Mouse (Mus musculus): ENCODE measurements around the gene Ccdc85c. TPM values are rescaled to one million over a fixed set of nuclear protein-coding genes. Genes with fewer than 3 reads are reported as not detected.
A peak's percentile ranks its signal among the peaks of the same experiment; 100 is the strongest.

Gene Ccdc85c
- polyA plus RNA-seq, 1 experiment: 26.1 TPM

DNA sequence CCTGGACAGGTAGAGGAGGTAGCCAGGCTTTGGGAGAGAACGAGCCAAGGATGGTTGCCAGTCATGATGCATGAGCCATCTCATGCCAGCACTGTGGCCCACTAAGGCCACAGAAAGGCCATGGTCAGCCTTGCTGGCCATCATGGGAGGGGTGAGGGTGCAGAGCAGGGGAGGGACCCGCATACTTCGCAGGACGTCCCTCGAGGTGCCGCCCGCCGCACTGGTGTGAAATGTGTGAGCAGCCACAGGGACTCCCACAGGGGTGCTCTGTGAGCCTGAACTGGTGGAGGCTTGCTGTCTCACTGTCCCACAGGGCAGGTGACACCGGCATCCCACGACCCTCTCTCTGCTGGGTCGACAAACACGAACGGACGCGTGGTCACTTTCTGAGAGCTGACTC is 64.6 kb downstream of the Ccdc85c start:
- TF ChIP-seq POLR2A (IDR thresholded peaks at IDR 0.05; ENCODE audit: control insufficient read depth, extremely low read depth, insufficient read depth, low read length, poor library complexity): no peak
- no peak for TF ChIP-seq CTCF (IDR thresholded peaks at IDR 0.05; ENCODE audit: borderline replicate concordance, control insufficient read depth, extremely low read depth, insufficient read depth, low read length, poor library complexity)
- DNase-seq: no peak
- no peaks in the 10 kb centered on the region for H3K27me3 ChIP-seq (ENCODE audit: control insufficient read depth, insufficient read depth, low read length)
- H3K4me3 ChIP-seq (ENCODE audit: control insufficient read depth, insufficient read depth, low read length): no peak overlapping the region
- H3K4me1 ChIP-seq (replicated peaks; ENCODE audit: control insufficient read depth, insufficient read depth, low read length): 0 out of 2 replicates have a peak, but pooled peaks cover 4% of the 10 kb centered on the region
- no peaks in the 10 kb centered on the region for H3K36me3 ChIP-seq (ENCODE audit: control insufficient read depth, insufficient read depth, low read length)
- 98% methylated on average over 15 of the region's 15 CpGs for WGBS
- no peak overlapping the region for H3K27ac ChIP-seq (ENCODE audit: control insufficient read depth, insufficient read depth, low read length)

DNA sequence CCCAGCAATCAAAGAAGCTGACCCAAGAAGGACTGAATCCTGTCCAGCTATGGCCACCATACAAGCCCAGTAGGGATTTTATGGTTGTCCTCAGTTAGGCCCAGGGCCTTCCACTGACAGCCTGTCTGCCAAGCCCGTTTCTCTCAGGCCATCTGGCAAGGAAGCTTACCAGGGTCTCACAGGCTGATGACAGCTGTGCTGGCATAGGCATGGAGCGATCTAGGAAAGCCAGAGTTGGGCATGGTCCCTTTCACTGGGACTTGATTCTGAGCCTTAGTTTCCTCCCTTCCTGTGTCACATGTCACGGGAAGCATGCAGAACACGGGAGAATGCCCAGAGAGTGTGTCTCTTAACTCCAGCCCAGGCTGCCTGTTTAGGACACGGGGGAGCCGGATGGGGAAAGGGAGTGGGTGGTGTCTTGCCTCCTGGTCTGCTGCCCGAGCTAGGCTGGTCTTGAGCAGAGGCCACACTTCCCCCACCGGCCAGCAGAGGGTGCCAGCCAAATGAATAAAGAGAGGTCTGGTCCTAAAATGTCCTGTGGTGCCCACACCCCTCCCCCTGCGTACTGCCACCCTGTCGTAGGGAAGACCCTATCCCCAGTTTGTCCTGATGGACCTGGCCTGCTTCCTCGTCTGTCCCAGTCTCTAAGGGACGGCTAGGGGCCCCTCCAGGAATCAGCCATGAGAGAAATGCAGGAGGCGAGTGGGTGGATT is 66.3 kb downstream of the Ccdc85c start:
- no peak overlapping the region for H3K4me3 ChIP-seq (ENCODE audit: control insufficient read depth, insufficient read depth, low read length)
- H3K36me3 ChIP-seq (ENCODE audit: control insufficient read depth, insufficient read depth, low read length): no peaks in the 10 kb centered on the region
- 0 out of 2 replicates have a peak, but pooled peaks cover 4% of the 10 kb centered on the region for H3K4me1 ChIP-seq (replicated peaks; ENCODE audit: control insufficient read depth, insufficient read depth, low read length)
- H3K27me3 ChIP-seq (ENCODE audit: control insufficient read depth, insufficient read depth, low read length): no peaks in the 10 kb centered on the region
- DNase-seq: peak; percentile 64
- no peak overlapping the region for H3K27ac ChIP-seq (ENCODE audit: control insufficient read depth, insufficient read depth, low read length)
- 43% methylated on average over 13 of the region's 13 CpGs for WGBS
- TF ChIP-seq CTCF (IDR thresholded peaks at IDR 0.05; ENCODE audit: borderline replicate concordance, control insufficient read depth, extremely low read depth, insufficient read depth, low read length, poor library complexity): peak; percentile 82
- no peak for TF ChIP-seq POLR2A (IDR thresholded peaks at IDR 0.05; ENCODE audit: control insufficient read depth, extremely low read depth, insufficient read depth, low read length, poor library complexity)

DNA sequence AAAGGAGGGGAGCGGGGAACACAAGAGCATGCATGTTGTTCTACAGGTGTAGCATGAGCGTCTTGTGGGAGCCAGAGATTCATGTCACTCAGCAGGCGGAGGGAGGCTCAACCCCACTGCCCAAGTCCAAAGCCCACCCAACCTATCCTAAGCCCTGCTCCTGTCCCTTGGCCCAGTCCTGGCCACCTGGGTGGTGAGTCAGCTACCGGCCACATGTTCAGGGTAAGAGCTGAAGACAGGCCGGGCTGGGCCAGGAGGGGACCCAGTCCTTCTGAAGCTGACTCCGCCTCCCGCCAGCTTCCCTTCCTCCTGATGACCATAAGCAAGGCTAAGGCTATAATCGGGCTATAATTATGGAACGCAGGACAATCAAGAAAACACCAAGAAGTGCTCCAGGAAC is 67.0 kb downstream of the Ccdc85c start:
- Histone ChIP-seq H3K4me1 (replicated peaks; ENCODE audit: control insufficient read depth, insufficient read depth, low read length) (0 out of 2 replicates have a peak, but pooled peaks cover 4% of the 10 kb centered on the region), H3K27ac (ENCODE audit: control insufficient read depth, insufficient read depth, low read length) (no peak overlapping the region), H3K4me3 (ENCODE audit: control insufficient read depth, insufficient read depth, low read length) (no peak overlapping the region), H3K27me3 (ENCODE audit: control insufficient read depth, insufficient read depth, low read length) (no peaks in the 10 kb centered on the region), H3K36me3 (ENCODE audit: control insufficient read depth, insufficient read depth, low read length) (no peaks in the 10 kb centered on the region; the same call in 1 of the 2 replicates)
- DNase-seq: no peak
- WGBS: 95% methylated on average over 9 of the region's 9 CpGs
- TF ChIP-seq CTCF (IDR thresholded peaks at IDR 0.05; ENCODE audit: borderline replicate concordance, control insufficient read depth, extremely low read depth, insufficient read depth, low read length, poor library complexity): no peak
- no peak for TF ChIP-seq POLR2A (IDR thresholded peaks at IDR 0.05; ENCODE audit: control insufficient read depth, extremely low read depth, insufficient read depth, low read length, poor library complexity)

- 20% methylated on average over 5 of the region's 5 CpGs for WGBS
- Histone ChIP-seq H3K36me3 (ENCODE audit: control insufficient read depth, insufficient read depth, low read length) (peaks cover 5% of the 10 kb centered on the region), H3K27me3 (ENCODE audit: control insufficient read depth, insufficient read depth, low read length) (no peaks in the 10 kb centered on the region), H3K27ac (ENCODE audit: control insufficient read depth, insufficient read depth, low read length) (no peak overlapping the region), H3K4me3 (ENCODE audit: control insufficient read depth, insufficient read depth, low read length) (no peak overlapping the region), H3K4me1 (replicated peaks; ENCODE audit: control insufficient read depth, insufficient read depth, low read length) (no peaks in the 10 kb centered on the region)
- DNase-seq: peak; percentile 74
- TF ChIP-seq CTCF (IDR thresholded peaks at IDR 0.05; ENCODE audit: borderline replicate concordance, control insufficient read depth, extremely low read depth, insufficient read depth, low read length, poor library complexity): peak; percentile 90
- no peak for TF ChIP-seq POLR2A (IDR thresholded peaks at IDR 0.05; ENCODE audit: control insufficient read depth, extremely low read depth, insufficient read depth, low read length, poor library complexity)
Observed at GRCm38 (mm10) chr12:108206641-108207040, 68.6 kb downstream of the Ccdc85c start.

DNA sequence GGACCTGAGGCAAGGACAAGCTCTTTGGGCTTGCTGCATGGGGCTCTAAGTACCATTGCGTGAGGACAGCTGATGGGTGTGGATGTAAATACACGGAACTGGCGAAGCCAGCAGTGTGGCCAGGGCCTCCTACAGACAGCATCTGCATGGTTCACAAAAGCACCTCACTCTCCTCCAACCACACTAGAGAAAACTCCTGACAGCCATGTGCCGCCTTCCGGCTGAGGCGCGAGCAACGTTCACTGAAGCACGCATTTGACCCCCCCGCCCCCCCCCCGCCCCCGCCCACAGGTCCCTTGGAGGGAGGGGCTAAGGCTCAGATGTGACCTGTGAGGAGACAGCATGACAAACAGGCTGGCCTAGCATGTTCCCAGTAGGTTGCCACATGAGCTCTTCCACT is 70.2 kb downstream of the Ccdc85c start:
- DNase-seq: no peak
- TF ChIP-seq POLR2A (IDR thresholded peaks at IDR 0.05; ENCODE audit: control insufficient read depth, extremely low read depth, insufficient read depth, low read length, poor library complexity): no peak
- no peak for TF ChIP-seq CTCF (IDR thresholded peaks at IDR 0.05; ENCODE audit: borderline replicate concordance, control insufficient read depth, extremely low read depth, insufficient read depth, low read length, poor library complexity)
- Histone ChIP-seq H3K27ac (ENCODE audit: control insufficient read depth, insufficient read depth, low read length) (no peak overlapping the region), H3K4me3 (ENCODE audit: control insufficient read depth, insufficient read depth, low read length) (no peak overlapping the region), H3K36me3 (ENCODE audit: control insufficient read depth, insufficient read depth, low read length) (peaks cover 11% of the 10 kb centered on the region), H3K27me3 (ENCODE audit: control insufficient read depth, insufficient read depth, low read length) (no peaks in the 10 kb centered on the region), H3K4me1 (replicated peaks; ENCODE audit: control insufficient read depth, insufficient read depth, low read length) (no peaks in the 10 kb centered on the region)
- 94% methylated on average over 12 of the region's 12 CpGs for WGBS

- no peaks in the 10 kb centered on the region for H3K27me3 ChIP-seq (ENCODE audit: control insufficient read depth, insufficient read depth, low read length)
- H3K27ac ChIP-seq (ENCODE audit: control insufficient read depth, insufficient read depth, low read length): no peak overlapping the region; the same call in 1 of the 2 replicates
- H3K4me1 ChIP-seq (replicated peaks; ENCODE audit: control insufficient read depth, insufficient read depth, low read length): no peaks in the 10 kb centered on the region
- TF ChIP-seq CTCF (IDR thresholded peaks at IDR 0.05; ENCODE audit: borderline replicate concordance, control insufficient read depth, extremely low read depth, insufficient read depth, low read length, poor library complexity) (no peak), POLR2A (IDR thresholded peaks at IDR 0.05; ENCODE audit: control insufficient read depth, extremely low read depth, insufficient read depth, low read length, poor library complexity) (no peak)
- no peak overlapping the region for H3K4me3 ChIP-seq (ENCODE audit: control insufficient read depth, insufficient read depth, low read length)
- WGBS: 81% methylated on average over 8 of the region's 8 CpGs
- H3K36me3 ChIP-seq (ENCODE audit: control insufficient read depth, insufficient read depth, low read length): peaks cover 22% of the 10 kb centered on the region
- no peak for DNase-seq
Observed at GRCm38 (mm10) chr12:108203895-108204294, 71.3 kb downstream of the Ccdc85c start.

All from thymus, adult 2 months (tissue).